Mouse (Mus musculus): ENCODE measurements at regions not wholly inside any gene's neighbourhood (a gene's known extent, or its start where the extent isn't known, plus 50 kb on each side); places are given as distances from the start of the nearest gene placed in this dataset.

DNA sequence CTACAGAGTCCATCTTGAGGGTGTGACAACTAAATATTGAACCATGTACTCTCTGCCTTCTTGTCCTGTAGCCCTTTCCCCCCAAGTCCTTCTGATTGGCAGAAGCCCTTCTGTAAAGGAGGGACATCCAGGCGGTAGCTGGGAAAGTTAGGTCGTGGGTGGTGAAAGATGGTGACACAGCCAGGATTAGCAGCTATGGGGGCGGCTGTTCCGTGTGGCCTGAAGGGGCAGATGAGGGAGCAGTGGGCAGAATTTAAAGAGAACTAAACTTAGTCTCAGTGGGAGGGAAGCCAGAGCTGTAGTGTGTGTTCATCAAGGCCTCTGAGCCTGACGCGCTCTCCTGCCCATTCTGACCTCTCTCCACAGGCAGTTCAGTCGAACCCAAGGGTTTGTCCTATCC lies 450.6 kb downstream of the Vrk1 start:
- Histone ChIP-seq H3K4me1 (ENCODE audit: control insufficient read depth in 2 of 2, insufficient read depth in 2 of 2, low read length in 2 of 2) (no peaks in the 10 kb centered on the region), H3K4me2 (ENCODE audit: low read length) (no peak overlapping the region), H3K4me3 (ENCODE audit: control insufficient read depth in 1 of 2, insufficient read depth in 1 of 2, low read depth in 1 of 2, low read length in 2 of 2) (no peak overlapping the region), H3K27me3 (ENCODE audit: control insufficient read depth, insufficient read depth, low read length) (no peaks in the 10 kb centered on the region), H3K36me3 (ENCODE audit: control insufficient read depth, insufficient read depth, low read length) (no peaks in the 10 kb centered on the region), H3K27ac (replicated peaks in 1 of 2; ENCODE audit: control insufficient read depth in 1 of 2, insufficient read depth in 1 of 2, low read depth in 2 of 2, low read length in 2 of 2) (no peak overlapping the region), H3K9ac (ENCODE audit: low read length) (no peak overlapping the region), H3K9me3 (ENCODE audit: control insufficient read depth, low read length) (no peaks in the 10 kb centered on the region)
- 75% methylated on average over 7 of the region's 7 CpGs for WGBS
- no peak for ATAC-seq (ENCODE audit: insufficient number of reproducible peaks, insufficient read depth, low FRiP score, low read depth)

DNA sequence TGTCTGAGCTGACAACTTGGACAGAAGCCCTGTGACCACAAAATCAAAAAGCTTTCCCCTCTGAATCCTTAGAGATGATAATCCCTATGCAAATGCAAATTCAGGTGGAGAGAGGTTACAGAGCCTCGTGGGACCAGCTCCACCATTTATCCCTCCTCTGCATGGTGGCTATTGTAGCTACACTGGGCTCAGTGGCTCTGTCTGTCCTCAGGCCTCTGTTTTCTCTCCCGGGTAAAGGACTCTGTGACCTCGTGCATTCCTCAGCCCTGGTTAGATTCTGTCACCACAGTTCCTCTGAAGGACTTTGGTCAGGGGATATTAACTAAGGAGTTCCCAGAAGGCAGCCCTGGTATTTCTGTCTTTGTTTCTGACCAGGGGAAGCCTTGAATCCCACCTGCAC lies 452.3 kb downstream of the Vrk1 start:
- 23% methylated on average over 3 of the region's 3 CpGs for WGBS
- no peaks in the 10 kb centered on the region for H3K36me3 ChIP-seq (ENCODE audit: control insufficient read depth, insufficient read depth, low read length)
- H3K4me3 ChIP-seq (ENCODE audit: control insufficient read depth in 1 of 2, insufficient read depth in 1 of 2, low read depth in 1 of 2, low read length in 2 of 2), result no peak overlapping the region
- H3K27ac ChIP-seq (replicated peaks in 1 of 2; ENCODE audit: control insufficient read depth in 1 of 2, insufficient read depth in 1 of 2, low read depth in 2 of 2, low read length in 2 of 2), result no peak overlapping the region
- no peak overlapping the region for H3K4me2 ChIP-seq (ENCODE audit: low read length)
- no peaks in the 10 kb centered on the region for H3K4me1 ChIP-seq (ENCODE audit: control insufficient read depth in 2 of 2, insufficient read depth in 2 of 2, low read length in 2 of 2)
- H3K27me3 ChIP-seq (ENCODE audit: control insufficient read depth, insufficient read depth, low read length), result no peaks in the 10 kb centered on the region
- no peak for ATAC-seq (ENCODE audit: insufficient number of reproducible peaks, insufficient read depth, low FRiP score, low read depth)
- H3K9me3 ChIP-seq (ENCODE audit: control insufficient read depth, low read length), result no peaks in the 10 kb centered on the region
- no peak overlapping the region for H3K9ac ChIP-seq (ENCODE audit: low read length)

GRCm38 (mm10) chr12:106464701-106465100 lies 454.7 kb downstream of the Vrk1 start:
- no peak for ATAC-seq (ENCODE audit: insufficient number of reproducible peaks, insufficient read depth, low FRiP score, low read depth)
- Histone ChIP-seq H3K9me3 (ENCODE audit: control insufficient read depth, low read length) (no peaks in the 10 kb centered on the region), H3K4me1 (ENCODE audit: control insufficient read depth in 2 of 2, insufficient read depth in 2 of 2, low read length in 2 of 2) (no peaks in the 10 kb centered on the region), H3K27me3 (ENCODE audit: control insufficient read depth, insufficient read depth, low read length) (no peaks in the 10 kb centered on the region; the same call in 1 of the 2 replicates), H3K4me2 (ENCODE audit: low read length) (no peak overlapping the region), H3K36me3 (ENCODE audit: control insufficient read depth, insufficient read depth, low read length) (no peaks in the 10 kb centered on the region), H3K9ac (ENCODE audit: low read length) (no peak overlapping the region), H3K27ac (replicated peaks in 1 of 2; ENCODE audit: control insufficient read depth in 1 of 2, insufficient read depth in 1 of 2, low read depth in 2 of 2, low read length in 2 of 2) (no peak overlapping the region), H3K4me3 (ENCODE audit: control insufficient read depth in 1 of 2, insufficient read depth in 1 of 2, low read depth in 1 of 2, low read length in 2 of 2) (no peak overlapping the region)
- WGBS, result 27% methylated on average over 11 of the region's 11 CpGs

- H3K4me3 ChIP-seq (ENCODE audit: control insufficient read depth in 1 of 2, insufficient read depth in 1 of 2, low read depth in 1 of 2, low read length in 2 of 2), result no peak overlapping the region
- WGBS, result 73% methylated on average over 18 of the region's 18 CpGs
- H3K9me3 ChIP-seq (ENCODE audit: control insufficient read depth, low read length), result no peaks in the 10 kb centered on the region
- H3K4me2 ChIP-seq (ENCODE audit: low read length), result no peak overlapping the region
- no peaks in the 10 kb centered on the region for H3K36me3 ChIP-seq (ENCODE audit: control insufficient read depth, insufficient read depth, low read length)
- H3K27me3 ChIP-seq (ENCODE audit: control insufficient read depth, insufficient read depth, low read length), result no peaks in the 10 kb centered on the region; the same call in 1 of the 2 replicates
- no peak overlapping the region for H3K9ac ChIP-seq (ENCODE audit: low read length)
- H3K27ac ChIP-seq (replicated peaks in 1 of 2; ENCODE audit: control insufficient read depth in 1 of 2, insufficient read depth in 1 of 2, low read depth in 2 of 2, low read length in 2 of 2), result no peak overlapping the region
- ATAC-seq (ENCODE audit: insufficient number of reproducible peaks, insufficient read depth, low FRiP score, low read depth), result no peak
- H3K4me1 ChIP-seq (ENCODE audit: control insufficient read depth in 2 of 2, insufficient read depth in 2 of 2, low read length in 2 of 2), result no peaks in the 10 kb centered on the region
These were observed 458.3 kb downstream of the Vrk1 start for GRCm38 (mm10) chr12:106468173-106468860.

GRCm38 (mm10) chr12:106474501-106475165 lies 464.6 kb downstream of the Vrk1 start:
- peaks cover 0 to 2% of the 10 kb centered on the region in 2 experiments; a peak in 1 of 4 replicates for H3K4me1 ChIP-seq (ENCODE audit: control insufficient read depth in 2 of 2, insufficient read depth in 2 of 2, low read length in 2 of 2)
- 7% methylated on average over 24 of the region's 24 CpGs for WGBS
- H3K27me3 ChIP-seq (ENCODE audit: control insufficient read depth, insufficient read depth, low read length), result peaks cover 41% of the 10 kb centered on the region
- no peak overlapping the region for H3K27ac ChIP-seq (replicated peaks in 1 of 2; ENCODE audit: control insufficient read depth in 1 of 2, insufficient read depth in 1 of 2, low read depth in 2 of 2, low read length in 2 of 2)
- no peaks in the 10 kb centered on the region for H3K36me3 ChIP-seq (ENCODE audit: control insufficient read depth, insufficient read depth, low read length)
- no peak overlapping the region for H3K9ac ChIP-seq (ENCODE audit: low read length)
- peak overlapping the region; percentile 34; the same call in 1 of the 2 replicates for H3K4me2 ChIP-seq (ENCODE audit: low read length)
- no peak overlapping the region for H3K4me3 ChIP-seq (ENCODE audit: control insufficient read depth in 1 of 2, insufficient read depth in 1 of 2, low read depth in 1 of 2, low read length in 2 of 2)
- no peak for ATAC-seq (ENCODE audit: insufficient number of reproducible peaks, insufficient read depth, low FRiP score, low read depth)
- no peaks in the 10 kb centered on the region for H3K9me3 ChIP-seq (ENCODE audit: control insufficient read depth, low read length)

- no peak overlapping the region for H3K9ac ChIP-seq (ENCODE audit: low read length)
- ATAC-seq (ENCODE audit: insufficient number of reproducible peaks, insufficient read depth, low FRiP score, low read depth), result no peak
- no peaks in the 10 kb centered on the region for H3K36me3 ChIP-seq (ENCODE audit: control insufficient read depth, insufficient read depth, low read length)
- 70% methylated on average over 8 of the region's 8 CpGs for WGBS
- H3K9me3 ChIP-seq (ENCODE audit: control insufficient read depth, low read length), result no peaks in the 10 kb centered on the region
- no peak overlapping the region for H3K27ac ChIP-seq (replicated peaks in 1 of 2; ENCODE audit: control insufficient read depth in 1 of 2, insufficient read depth in 1 of 2, low read depth in 2 of 2, low read length in 2 of 2)
- H3K4me1 ChIP-seq (ENCODE audit: control insufficient read depth in 2 of 2, insufficient read depth in 2 of 2, low read length in 2 of 2), result peaks cover 0 to 2% of the 10 kb centered on the region in 2 experiments; a peak in 1 of 4 replicates
- no peak overlapping the region for H3K4me3 ChIP-seq (ENCODE audit: control insufficient read depth in 1 of 2, insufficient read depth in 1 of 2, low read depth in 1 of 2, low read length in 2 of 2)
- peaks cover 50% of the 10 kb centered on the region for H3K27me3 ChIP-seq (ENCODE audit: control insufficient read depth, insufficient read depth, low read length)
- no peak overlapping the region for H3K4me2 ChIP-seq (ENCODE audit: low read length)
These were observed 465.5 kb downstream of the Vrk1 start for GRCm38 (mm10) chr12:106475486-106476050.

GRCm38 (mm10) chr12:106477040-106477665 lies 467.1 kb downstream of the Vrk1 start:
- H3K9ac ChIP-seq (ENCODE audit: low read length), result no peak overlapping the region
- peaks cover 66% of the 10 kb centered on the region for H3K27me3 ChIP-seq (ENCODE audit: control insufficient read depth, insufficient read depth, low read length)
- ATAC-seq (ENCODE audit: insufficient number of reproducible peaks, insufficient read depth, low FRiP score, low read depth), result no peak
- 33% methylated on average over 8 of the region's 8 CpGs for WGBS
- peaks cover 0 to 2% of the 10 kb centered on the region in 2 experiments; a peak in 1 of 4 replicates for H3K4me1 ChIP-seq (ENCODE audit: control insufficient read depth in 2 of 2, insufficient read depth in 2 of 2, low read length in 2 of 2)
- H3K9me3 ChIP-seq (ENCODE audit: control insufficient read depth, low read length), result no peaks in the 10 kb centered on the region
- H3K4me3 ChIP-seq (ENCODE audit: control insufficient read depth in 1 of 2, insufficient read depth in 1 of 2, low read depth in 1 of 2, low read length in 2 of 2), result no peak overlapping the region
- H3K27ac ChIP-seq (replicated peaks in 1 of 2; ENCODE audit: control insufficient read depth in 1 of 2, insufficient read depth in 1 of 2, low read depth in 2 of 2, low read length in 2 of 2), result no peak overlapping the region
- no peak overlapping the region for H3K4me2 ChIP-seq (ENCODE audit: low read length)
- no peaks in the 10 kb centered on the region for H3K36me3 ChIP-seq (ENCODE audit: control insufficient read depth, insufficient read depth, low read length)
